Mouse (Mus musculus) natural killer cell, adult 2 months (primary cell): Measurements from ENCODE around the gene Triap1.
"Not testable (repeated sequence)": the region's sequence is repeated elsewhere in the genome, so short reads cannot be mapped to it uniquely, and the experiment has no call there.

ENCODE experiments used
- DNase-seq, 2 experiments: peaks; one replicate each; pipeline ENCODE4 v3.0.0; 2022; ENCODE audit warnings: low spot score in 2 of 2

Triap1 gene

DNA sequence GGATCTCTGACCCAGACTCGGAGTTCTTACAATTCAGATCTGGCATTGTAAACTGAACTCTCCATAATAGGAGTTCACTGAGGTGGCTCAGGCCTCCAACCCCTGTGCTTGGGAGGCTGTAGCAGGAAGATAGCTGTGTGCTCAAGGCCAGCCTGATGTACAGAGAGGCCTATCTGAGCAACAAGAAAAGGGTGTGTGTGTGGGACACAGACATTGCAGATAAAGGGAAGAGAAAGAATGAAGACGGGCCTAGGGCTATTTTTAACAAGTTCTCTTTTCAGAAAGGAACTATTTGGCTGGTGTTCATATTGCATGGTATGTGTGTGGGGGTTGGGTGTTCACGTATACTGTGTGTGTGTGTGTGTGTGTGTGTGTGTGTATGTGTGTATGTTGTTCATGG lies 7.4 kb upstream of the Triap1 start:
- DNase-seq = no peak

DNA sequence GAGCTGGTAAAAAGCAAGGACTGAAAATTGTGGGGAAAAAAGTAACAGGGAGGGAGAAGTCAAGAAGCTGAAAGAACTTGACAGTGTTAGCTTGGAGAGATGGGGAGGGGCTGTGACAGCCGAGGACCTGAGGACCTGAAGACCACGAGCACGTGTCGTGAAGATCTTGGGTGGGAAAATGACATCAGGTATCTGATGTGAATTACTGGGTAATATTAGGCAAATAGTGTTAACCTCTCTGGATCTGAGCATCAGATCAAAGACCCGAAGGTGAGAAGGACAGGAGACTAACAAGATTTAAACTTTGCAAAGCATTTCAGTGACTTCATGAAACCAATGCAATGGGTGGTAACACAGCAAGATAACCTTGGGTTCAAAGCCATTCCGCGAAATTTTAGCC lies 1.0 kb upstream of the Triap1 start:
- no peak for DNase-seq

DNA sequence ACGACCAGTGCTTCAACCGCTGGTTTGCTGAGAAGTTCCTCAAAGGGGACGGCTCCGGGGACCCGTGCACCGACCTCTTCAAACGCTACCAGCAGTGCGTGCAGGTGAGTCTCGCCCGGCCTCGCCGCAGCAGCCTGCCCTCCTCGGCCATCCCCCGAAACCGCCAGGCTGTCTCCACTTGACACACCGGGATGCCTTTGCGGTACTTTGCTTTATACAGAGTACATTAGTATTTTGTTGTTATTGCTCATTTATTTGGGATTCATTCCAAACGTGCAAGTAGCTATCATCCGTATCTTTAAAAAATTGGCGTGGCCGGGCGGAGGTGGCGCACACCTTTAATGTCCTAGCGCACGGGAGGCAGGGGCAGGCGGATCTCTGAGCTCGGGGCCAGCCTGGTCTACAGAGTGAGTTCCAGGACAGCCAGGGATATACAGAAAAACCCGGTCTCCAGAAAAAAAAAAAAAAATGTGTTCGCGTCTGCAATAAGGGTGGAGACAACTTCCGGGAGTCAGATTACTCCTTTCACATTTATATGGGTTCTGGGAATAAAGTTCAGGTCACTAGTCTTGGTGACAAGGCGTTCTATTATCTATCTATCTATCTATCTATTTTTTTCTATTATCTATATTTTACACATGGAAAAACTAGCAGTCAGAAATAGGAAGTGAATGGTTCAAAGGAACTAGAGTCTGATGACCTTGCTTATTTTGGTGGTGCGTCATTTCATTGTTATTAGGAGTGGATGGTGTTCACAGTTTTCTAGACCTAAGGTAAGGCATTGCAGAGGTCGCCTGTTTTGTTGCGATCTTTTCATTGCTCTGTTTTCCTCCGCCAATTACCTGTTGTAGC lies 515 bp downstream of the Triap1 start:
- no peak for DNase-seq

DNA sequence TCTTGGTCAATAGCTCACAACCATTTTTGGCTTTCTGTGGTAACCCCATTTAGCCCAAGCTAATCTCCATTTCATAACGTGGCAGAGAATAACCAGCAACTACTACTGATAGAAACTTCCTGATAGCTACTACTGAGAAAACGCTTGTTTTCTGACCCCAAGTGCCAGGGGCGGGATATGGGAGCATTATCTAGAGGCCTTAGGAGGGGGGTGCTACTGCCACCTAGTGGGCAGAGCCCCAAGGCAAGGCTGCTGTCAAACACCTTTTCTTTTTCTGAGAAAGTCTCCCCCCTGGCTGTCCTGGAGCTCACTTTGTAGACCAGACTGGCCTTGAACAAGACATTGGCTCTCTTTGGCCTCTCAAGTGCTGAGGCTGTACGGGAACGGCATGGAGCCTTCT lies 6.5 kb downstream of the Triap1 start:
- DNase-seq = peak; percentile 82 to 88

DNA sequence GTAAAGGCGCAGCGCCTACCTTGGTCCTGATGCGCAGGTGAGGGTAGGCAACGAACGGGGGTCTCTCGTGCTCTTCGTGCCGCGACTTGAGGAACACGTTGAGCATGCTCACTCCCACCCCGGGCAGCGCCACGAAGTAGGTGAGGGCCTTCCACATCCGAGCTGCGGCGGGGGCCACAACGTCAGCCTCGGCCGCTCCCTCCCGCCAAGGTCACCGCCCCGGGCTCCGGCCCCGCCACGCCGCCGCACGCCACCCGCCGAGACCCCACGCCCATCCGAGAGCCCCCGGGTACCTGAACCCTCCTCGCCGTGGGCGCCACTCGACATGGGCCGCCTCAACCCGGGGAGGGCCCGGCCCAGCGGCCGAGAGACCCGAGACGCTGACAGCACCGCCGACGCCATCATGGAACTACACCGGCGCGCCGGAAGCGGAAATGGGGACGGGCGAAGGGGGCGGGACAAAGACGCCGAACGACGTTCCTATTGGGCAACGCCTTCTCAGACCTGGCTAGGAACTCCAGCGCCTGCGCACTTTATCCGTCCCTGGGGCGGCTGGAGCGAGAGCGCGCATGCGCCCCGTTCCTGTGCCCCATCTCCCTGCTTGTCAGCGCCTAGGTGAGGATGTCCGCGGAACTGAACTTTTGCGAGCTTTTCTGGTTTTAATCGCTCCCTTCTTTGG lies 7.7 kb downstream of the Triap1 start, which contains the start of gene Cox6a1:
TSS of gene Cox6a1 (minus strand) at position 436 of the 679 bp plus-strand sequence.
- peak; percentile 98 to 99 for DNase-seq

DNA sequence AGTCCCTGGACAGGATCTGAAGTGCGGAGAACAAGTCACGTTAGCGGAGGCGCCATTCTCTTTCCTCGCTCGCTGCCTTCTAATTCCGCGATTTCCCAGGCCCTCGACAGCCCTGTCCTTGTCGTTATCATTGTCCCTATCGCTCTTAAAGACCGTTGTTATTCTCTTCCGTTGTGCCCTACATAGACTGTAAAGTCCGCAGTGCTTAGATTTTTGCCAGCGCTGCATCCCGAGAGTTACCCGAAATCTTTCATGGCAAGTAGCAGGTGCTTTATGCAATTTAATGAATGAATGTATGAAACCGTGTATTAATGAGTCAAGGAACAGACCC lies 8.2 kb downstream of the Triap1 start:
- DNase-seq = no peak

DNA sequence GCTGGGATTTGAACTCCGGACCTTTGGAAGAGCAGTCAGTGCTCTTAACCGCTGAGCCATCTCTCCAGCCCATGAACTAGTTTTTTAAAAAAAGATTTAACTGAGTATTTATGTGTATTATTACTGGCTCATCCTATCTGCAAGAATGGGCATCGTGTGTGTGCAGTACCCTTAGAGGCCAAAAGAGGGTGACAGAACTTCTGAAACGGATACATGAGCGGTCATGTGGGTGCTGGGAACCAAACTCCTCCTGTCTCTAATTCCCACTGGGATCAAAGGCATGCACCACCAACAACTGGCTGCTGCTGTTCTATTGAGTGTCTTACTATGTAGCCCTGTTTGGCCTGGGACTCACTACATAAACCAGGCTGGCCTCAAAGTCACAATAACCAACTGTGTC lies 10.3 kb downstream of the Triap1 start:
- DNase-seq = peak in 1 of 2 experiments; percentile 9

DNA sequence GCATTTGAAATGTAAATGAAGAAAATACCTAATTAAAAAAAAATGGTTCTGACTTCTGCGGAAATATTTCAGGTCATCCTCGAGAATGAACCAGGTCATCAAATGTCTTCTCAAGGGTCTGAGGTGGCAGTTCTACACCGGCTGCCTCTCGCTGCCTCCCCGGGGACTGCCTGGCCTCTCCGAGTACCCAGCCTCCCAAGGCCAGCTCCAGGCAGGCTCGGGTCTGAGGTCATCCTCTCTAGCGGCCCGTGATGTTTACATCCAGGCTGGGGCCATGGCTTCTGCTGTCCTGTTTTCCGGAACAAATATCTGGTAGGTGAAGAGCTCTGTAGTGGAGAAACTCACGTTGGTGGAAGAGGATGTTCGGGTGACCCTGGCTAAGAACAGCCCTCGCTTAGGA lies 14.0 kb downstream of the Triap1 start:
- no peak for DNase-seq

DNA sequence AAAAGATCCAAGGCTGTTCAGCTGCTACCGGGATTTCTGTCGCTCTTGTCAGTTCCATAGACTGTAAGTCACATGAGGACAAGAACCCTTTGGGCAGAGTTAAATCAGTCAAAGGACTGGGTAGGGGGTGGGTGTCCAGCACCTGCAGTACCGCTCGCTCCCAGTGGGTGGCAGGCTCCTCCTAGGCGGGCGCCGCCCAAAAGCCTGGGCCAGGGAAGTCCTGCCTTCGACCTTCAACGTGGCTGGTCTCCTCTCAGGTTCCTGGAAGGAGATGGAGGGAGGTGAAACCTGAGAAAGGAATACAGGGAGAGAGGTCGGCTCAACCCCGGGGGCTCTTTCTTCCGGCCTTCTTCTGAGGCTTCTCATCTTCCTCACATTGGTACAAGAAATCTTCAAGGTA lies 17.8 kb downstream of the Triap1 start:
- DNase-seq = peak; percentile 70 to 82

DNA sequence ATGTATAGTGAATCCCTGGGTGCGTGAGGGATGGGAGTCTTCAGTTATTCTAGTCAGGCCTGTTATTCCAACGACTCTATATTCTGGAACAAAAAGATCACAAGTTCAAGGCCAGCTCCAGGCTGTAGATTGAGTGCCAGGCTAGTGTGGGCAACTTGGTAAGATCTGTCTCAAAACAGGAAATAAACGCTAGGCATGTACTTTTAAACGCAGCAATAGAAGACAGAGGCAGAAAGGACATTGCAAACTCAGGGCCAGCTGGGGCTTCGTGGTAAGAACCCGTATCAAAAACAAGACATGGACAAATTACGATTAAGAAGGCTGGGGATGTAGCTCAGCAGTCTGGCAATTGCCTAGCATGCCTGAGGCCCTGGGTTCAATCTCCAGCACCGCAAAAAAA lies 18.4 kb downstream of the Triap1 start:
- no peak for DNase-seq

DNA sequence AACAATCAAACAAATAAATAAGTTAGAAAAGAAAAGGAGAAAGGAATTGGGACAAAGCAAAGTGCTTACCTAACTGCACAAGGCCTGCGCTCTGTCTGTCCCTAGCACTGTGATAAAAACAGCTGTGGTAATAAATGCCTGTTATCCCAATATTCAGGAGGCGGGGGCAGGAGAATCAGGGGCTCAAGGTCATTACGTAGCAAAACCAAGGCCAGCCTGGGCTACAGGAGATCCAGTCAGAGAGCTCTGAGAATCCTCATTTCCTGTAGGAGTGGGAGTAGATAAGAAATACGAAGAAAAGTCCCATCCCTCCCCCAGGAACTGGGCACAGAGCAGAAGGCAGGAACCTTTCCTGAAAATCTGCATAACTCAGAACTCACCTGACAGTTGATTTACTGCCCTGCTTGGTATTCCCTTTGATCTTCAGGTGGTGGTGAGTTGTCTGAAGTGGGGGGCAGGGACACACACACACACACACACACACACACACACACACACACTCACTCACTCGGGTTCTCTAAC lies 18.9 kb downstream of the Triap1 start:
- no peak for DNase-seq

DNA sequence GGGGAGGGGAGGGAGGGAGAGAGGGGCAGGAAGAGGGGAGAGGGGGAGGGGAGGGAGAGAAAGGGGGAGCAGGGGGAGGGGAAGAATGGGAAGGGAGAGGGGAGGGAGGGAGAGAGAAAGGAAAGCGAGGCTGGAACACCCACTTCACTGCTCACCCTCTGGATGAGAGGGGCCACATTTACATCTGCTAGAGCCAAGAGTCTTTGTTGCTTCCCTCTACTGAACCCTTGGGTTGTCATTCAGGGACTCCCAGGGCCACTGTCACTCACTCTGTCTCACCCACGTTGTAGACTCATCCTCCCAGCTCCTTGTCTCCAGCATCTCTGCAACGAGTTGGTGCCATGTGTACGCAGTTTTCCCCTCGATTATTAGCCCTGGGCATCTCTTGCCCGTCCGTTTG lies 21.2 kb downstream of the Triap1 start:
- DNase-seq = no peak

DNA sequence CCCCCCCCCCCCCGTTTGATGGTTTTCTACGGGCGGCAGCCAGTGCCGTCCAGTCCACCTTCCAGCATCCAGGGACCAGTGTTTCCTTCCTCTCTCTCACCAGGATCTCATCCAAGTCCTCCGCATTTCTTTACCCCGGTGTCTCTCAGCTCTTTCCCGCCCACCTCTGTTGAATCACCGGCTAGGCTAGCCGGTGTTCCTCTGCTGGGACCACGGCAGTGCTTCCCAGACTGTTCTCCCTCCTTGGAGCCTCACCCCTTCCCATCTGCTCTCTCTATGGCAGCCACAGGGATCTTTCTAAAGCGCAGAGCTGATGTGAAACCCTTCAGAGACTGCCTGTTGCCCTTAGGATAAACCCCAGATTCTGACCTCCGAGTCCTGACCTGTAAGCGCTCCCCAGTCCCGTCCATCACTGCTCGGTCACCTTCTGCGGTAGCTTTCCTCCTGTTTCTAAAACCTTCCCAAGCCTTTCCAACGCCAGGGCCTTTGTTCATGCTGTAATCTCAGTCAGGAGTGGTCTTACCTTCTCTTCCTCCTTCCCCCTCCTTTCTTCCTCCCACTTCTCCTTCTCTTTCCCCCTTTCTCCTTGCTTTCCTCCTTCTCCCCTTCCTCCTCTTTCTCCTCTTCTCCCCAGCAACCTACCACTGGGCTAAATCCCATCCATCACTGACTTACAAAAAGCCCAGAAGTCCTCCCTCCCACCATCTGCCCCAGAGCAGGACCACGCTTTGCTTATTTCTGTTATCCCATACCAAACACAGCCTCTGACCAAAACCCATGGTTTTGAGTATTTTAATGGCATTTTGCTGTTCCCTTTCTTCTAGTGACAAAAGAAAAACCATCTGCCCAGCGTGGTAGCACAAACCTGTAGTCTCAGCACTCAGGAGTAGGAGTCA lies 22.0 kb downstream of the Triap1 start:
- DNase-seq = no peak

DNA sequence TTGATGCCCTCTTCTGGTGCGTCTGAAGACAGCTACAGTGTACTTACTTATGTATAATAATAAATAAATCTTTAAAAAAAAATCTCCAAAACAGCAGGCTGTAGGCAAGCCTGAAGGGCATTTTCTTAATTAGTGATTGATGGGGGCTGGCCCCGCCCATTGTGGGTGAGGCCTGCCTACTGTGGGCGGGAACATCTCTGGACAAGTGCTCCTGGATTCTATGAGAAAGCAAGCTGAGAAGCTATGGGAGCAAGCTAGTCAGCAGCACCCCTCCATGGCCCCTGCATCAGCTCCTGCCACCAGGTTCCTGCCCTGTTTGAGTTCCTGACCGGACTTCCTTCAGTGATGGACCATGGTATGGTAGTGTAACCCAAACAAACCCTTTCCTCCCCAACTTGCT lies 23.8 kb downstream of the Triap1 start:
- no peak for DNase-seq

DNA sequence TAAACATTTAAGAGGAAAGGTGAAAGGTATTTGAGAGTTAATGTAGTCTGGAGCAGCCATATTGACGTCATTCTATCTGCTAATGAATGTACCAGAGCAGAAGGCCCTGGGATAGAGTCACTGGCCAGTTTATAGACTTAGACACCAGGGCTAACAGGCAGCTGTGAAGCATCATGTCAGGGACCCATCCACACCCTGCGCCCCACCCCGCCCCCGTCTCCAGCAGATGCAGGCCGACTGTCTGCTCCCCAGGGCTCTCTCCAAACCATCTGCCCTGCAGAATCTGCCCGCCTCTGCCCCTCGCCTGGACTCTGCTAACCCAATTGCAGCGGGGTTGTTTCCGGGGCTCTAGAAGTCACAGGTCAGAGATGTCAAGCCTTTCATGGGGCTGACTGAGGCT lies 30.7 kb downstream of the Triap1 start:
- no peak for DNase-seq

DNA sequence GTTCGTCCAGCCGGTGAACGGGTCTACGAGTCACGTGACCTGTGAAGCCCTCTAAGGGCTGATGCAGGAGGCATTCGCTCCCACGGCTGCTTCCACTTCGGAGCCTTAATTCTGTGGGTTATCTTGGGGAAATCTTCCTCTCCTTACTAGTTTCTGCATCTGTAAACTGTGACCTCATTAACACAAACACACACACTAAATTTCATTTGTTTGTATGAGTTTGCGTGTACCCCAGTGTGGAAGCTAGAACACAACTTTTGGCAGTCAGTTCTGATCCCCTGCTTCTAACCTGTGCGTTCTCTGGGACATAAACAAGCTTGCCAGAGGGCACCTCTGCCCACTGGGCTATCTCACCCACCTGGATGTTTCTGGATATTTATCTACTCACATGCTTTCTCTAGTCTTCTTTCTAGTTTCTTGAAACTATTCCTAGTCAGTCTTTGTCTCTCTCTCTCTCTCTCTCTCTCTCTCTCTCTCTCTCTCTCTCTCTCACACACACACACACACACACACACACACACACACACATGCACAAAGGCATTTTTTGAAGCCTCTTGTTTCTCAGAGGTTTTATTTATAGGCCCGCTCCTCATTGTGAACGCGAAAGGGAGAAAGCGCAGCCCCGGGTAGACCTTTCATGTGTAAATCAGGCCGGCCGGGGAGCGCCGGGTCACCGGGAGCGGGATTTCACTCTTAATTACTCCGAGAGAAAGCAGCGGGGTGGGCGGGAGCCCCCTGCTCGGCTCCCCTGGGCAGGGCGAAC lies 32.6 kb downstream of the Triap1 start:
- DNase-seq = no peak

DNA sequence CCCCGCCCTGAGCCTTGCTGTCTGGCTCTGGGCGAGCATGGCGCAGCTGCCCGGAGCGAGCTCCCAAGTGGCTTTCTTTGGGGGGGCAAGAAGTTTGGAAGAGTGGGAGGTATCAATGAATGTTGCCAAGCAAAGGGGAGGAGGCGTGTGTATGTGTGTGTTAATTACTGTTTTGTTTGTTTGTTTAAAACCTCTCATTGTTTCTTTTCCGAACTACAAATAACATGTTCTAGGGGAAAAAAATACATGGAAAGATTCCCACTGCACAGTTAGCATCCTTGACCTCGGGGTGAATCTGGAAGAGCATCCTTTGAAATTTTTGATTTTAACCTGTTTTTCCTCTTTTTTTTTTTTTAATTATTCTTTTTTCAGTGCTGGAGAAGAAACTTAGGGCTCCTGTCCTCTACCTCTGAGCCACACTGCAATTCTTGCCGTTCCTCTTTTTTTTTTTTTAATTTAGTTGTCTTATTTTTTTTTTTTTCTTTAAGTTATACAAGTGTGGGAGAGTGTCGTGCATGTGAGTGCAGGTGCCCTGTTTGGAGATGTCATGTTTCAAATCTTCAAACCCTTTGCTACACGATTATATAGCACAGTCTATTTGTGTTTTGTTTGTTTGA lies 33.3 kb downstream of the Triap1 start:
- DNase-seq = no peak

DNA sequence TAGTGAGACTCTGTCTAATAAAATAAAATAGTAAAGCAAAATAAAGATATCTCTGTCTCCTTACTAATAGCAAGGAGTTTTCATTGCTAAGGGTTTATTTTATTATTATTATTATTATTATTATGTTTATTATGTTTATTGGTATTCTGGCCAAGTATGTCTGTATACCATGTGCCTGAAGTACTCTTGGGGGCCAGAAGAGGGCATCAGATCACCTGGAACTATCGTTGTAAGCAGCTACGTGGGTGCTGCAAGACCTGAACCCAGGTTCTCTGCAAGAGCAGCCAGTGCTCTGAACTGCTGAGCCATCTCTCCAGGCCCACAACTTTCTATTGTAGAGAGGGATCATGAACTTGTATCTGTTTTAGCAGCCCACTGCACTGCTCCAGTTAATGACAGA lies 34.4 kb downstream of the Triap1 start:
- DNase-seq = no peak

DNA sequence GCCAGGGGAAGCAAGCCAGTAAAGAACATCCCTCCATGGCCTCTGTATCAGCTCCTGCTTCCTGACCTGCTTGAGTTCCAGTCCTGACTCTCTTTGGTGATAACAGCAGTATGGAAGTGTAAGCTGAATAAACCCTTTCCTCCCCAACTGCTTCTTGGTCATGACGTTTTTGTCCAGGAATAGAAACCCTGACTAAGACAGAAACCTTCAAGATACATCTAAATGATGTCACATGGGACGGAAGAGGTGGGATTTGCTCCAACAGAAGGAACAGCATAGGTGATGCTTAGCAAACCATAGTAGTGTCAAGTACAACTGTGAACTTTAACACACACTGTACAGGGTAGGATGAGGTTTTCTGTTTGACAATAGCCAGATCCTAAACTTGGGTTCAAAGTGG lies 37.9 kb downstream of the Triap1 start:
- not testable (repeated sequence) for DNase-seq

DNA sequence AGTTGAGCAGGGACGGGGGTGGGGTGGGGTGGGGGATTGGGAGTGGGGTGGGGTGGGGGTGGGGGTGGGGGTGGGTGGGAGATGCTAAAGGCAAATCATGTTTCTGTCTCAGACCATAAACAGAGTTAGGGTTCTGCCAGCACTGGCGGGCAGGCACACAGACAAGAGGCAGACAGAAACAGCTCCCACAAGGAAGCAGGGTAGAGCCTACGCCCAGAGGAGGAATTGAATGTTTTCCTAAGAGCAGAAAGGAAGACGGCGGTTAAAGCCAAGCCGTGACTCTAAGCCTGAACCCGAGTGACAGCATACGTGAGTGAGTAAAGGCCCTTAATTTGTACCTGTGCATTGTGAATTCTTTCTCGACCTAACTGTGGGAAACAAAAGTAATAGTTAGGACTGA lies 50.9 kb downstream of the Triap1 start:
- no peak for DNase-seq

DNA sequence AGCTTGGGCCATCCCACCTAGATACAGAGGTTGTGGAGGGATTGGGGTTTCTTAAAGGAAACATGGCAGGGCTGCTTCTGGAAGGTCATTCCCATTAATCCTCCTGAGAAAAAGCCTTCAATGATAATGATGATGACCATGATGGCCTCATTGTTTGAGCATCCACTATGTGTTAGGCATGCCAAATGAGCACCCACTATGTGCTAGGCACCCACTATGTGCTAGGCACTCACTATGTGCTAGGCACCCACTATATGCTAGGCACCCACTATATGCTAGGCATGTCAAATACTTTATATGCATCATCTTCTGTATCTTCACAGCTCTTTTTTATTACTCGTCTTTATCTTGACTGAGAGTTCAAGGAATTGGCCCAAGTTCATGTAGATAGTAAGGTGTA lies 51.9 kb downstream of the Triap1 start:
- DNase-seq = no peak
